Mouse (Mus musculus): Measurements from ENCODE around the gene Vps33b. TPM values are rescaled to one million over a fixed set of nuclear protein-coding genes. Genes with fewer than 3 reads are reported as not detected.

Gene Vps33b
- polyA plus RNA-seq (2012): 3.7 and 5.2 TPM in 2 replicates

DNA sequence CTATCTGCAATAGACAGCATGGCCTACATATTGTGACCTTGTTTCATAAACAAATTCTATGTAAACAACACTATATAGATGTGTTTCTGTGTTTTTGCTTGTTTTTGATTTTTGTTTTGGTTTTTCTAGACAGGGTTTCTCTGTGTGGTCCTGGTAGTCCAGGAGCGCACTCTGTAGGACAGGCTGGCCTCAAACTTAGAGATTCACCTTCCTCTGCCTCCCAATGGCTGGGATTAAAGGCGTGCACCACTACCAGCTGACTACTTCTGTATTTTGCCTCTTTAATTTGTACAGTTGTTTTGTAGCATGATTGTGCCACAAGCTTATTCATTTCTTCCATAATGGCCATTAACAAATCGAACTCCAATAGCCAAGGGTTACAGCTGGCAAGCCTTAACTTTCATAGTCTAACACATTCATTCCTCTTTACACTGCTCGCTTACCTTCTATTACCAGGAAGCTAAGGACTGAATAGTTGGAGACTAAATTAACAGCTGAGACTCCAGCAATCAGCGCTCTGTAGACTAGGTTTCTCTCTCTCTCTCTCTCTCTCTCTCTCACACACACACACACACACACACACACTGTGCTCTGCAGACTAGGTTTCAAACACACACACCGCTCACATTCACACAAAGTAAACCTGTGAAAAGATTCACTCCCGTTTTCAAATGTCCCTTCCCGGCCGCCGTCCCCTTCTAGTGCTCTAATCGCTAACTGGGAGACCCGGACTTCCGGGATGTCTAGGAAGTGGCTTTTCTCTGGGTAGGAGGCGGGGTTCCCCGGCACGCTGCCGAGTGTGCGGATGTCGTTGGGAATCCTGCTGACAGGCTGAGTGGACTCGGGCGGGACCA, at the start of gene Vps33b:
Gene Vps33b, plus strand, starts transcription at position 753 of the 854 bp plus-strand sequence.

DNA sequence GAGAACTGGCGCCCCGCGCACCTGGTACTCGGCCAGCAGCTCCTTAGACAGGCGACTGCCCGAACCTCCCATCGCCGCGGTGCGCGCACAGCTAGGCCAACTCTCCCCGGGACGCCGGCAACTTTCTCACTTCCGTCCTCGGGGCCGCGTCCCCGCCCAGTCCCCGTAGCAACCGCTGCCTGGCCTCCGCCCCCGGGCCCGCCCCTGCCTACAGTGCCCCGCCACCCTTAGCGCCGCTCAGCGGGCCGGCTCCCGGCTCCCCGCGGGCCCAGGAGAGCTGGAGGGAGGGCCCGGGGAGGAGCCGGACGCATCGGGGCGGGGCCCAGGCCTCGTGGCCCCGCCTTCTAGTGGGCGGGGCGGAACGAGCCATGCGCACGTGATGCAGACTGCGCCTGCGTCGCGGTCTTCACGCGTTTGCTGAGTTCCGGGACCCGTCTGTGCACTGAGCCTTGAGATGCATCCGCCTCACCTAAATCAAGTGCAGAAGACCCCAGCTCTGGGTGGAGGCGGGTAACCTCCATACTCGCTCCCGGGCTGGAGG, 36.9 kb upstream of the Vps33b start, which contains the start of the genes Cib1 and Gdpgp1:
Gene Cib1, minus strand, starts transcription at position 325 of the 541 bp plus-strand sequence.
Gene Gdpgp1, plus strand, starts transcription at position 377 of the 541 bp plus-strand sequence.

DNA sequence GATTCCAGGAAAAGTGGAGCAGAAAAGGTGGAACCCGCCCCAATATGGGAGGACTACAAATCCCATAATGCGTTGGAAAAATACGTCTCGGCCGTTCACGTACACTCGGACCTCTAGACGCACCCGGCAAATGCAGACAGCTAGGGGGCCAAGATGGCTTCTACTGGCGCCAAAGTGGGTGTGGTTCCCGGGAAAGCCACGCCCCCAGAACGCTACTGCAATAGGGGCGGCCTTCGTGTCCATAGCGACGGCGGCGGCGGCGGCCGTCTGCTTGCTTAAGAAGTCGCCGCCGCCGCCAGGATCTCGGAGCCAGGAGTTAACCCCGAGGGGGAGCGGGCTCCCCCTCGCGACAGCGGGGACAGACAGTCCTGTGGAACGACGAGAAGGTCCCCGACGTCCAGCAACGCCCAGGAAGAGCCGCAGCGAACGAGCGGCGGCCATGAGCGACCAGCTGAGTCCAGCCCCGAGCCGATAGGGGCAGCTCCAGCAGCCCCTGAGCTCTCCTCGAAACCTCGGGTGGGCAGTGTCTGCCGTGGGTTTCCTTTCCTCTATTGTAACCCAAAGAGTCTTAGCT, 23.2 kb upstream of the Vps33b start, which contains the start of gene Ttll13:
Gene Ttll13, plus strand, starts transcription at position 229 of the 574 bp plus-strand sequence.

DNA sequence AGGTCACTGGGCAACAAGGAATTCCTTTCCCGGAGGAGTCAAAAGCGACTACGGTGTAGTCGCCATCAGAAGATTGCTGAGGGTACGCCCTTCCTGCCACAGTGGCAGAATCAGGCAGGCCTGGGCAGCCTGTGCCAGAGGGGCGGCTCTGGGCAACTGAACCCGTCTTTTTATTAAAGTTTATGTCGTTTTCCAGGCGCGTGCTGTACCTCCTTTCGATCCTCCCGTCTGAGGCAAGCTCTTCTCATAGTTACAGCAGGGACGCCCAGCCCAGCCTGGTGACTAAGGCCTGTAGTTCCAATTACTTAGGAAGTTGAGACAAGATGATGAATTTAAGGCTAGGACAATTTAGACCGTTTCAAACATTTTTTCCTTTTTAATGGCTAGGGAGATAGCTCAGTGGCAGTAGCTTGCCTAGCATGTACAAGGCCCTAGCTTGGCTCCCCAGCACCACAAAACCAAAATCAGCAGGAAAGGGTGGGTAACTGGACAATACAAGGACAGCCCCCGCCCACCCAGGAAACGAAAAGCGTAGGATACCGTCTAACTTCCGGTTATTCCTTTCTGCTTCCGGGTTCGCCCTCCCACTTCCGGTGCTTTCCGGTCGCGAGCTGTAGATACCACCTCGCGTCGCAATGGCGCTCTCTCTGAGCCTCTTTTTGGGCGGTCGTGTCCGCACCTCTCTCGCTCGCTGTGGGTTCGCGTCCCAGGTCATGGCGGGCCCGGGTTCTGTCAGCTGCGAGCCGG, 8.7 kb upstream of the Vps33b start, which contains the start of gene Ngrn:
Gene Ngrn, plus strand, starts transcription at position 591 of the 747 bp plus-strand sequence.

DNA sequence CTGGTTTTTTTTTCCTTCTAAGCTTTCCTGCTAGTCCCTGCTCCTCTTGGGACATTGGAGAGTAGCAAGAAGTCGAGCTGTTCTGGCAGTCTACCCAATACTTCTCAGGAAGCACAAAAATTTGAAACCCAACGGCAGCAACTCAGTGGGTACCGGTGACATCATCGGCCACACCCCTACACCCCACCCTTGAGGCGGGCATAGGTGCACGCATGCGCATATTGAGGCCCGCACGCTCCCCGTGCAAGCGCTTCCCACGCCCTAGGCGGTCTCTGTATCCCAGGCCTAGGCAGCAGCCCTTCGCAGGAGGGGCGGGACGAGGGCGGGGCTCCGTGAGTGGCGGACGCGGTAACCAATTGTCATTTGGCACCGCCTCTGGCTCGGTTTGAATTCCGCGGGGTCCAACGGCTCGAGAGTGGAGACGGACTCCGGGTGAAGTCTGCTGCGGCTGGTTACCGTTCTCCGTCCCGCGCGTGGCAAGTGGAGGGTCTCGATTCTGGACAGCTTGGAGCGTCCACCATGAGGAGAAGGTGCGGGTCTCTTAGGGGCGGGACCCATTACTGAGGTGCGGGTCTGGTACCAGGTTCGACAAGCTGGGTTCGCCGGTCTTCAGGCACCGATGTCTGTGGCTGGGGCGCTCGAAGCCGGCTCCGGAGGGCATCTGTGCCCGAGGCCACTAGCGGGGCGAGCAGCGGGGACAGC, 24.8 kb downstream of the Vps33b start, which contains the start of gene Prc1:
Gene Prc1, plus strand, starts transcription at position 389 of the 702 bp plus-strand sequence.

DNA sequence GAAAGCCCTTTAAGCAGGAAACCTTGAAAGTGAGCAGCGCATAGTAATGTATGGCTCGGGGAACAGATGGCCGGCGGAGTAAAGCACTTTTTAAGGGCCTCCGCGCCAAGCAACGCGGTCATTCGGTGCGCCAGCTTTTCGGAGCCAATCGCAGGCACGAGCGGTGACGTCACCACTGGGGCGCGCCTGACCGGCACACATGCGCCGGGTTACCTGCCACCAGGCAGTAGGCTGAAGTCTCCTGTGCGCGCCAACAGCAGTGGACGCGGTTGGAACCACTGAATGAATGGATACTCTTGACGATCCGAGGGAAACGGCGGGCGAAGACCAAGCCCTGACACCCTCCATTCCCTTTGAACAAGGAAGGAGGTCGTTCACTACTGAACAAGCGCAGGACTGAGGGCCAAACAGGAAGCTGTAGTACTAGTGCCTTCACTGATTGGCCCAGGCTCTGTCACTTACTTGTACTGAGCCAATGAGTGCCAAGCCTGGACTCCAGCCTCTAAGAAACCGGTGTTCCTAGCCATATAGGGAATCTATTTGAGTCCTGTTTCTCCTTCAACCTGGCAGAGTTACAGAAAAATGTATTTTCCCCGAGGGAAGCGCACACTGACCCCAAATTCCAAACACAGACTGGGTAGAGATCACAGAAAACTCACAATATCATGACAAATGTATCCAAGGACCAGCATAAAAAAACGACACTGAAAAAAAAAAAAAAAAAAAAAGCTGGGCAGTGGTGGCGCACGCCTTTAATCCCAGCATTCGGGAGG, 54.8 kb downstream of the Vps33b start, which contains the start of gene Rccd1:
Gene Rccd1, minus strand, starts transcription at position 412 of the 773 bp plus-strand sequence.

DNA sequence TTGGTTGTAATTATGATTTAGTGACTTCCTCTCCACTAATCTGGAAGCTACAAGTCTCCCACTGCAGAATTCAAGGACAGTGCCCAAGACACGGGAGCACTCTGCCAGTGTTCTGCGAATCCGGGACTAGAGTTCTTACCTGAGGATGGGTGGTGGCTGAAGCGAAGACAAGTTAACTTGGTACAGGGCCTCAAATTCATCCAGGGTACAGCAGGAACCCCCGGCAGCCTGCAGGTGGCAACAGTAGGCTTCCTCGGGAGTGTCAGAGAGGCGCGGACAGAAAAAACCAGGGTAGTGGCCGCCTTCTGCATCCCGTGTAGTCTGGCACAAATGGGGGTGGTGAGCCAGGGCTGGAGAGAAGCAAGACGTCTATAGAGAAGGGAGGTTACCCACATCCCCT, 71.3 kb downstream of the Vps33b start, which contains the start of gene Unc45a:
Gene Unc45a, minus strand, starts transcription at position 213 of the 400 bp plus-strand sequence.

Other genes with a start within 250 kb of the Vps33b start
- 62.6 and 85.4 TPM in 2 replicates for gene Zfp710, start 244.8 kb upstream of the Vps33b start, polyA plus RNA-seq (2012)
- gene Idh2, start 154.3 kb upstream of the Vps33b start, polyA plus RNA-seq (2012): 376 and 386 TPM in 2 replicates
- gene Sema4b, start 82.8 kb upstream of the Vps33b start, polyA plus RNA-seq (2012): 9.2 and 9.3 TPM in 2 replicates
- gene Cib1, start 36.8 kb upstream of the Vps33b start, polyA plus RNA-seq (2012): 37.7 and 43.3 TPM in 2 replicates
- gene Gdpgp1, start 36.8 kb upstream of the Vps33b start, polyA plus RNA-seq (2012): 0.88 and 1.4 TPM in 2 replicates
- gene Ttll13, start 23.3 kb upstream of the Vps33b start, polyA plus RNA-seq (2012): 0.16 and 0.39 TPM in 2 replicates
- gene Ngrn, start 8.4 kb upstream of the Vps33b start, polyA plus RNA-seq (2012): 22.0 and 23.3 TPM in 2 replicates
- 6.2 and 10.5 TPM in 2 replicates for gene Prc1, start 24.8 kb downstream of the Vps33b start, polyA plus RNA-seq (2012)
- gene Rccd1, start 54.8 kb downstream of the Vps33b start, polyA plus RNA-seq (2012): 7.4 and 8.9 TPM in 2 replicates
- 36.0 and 51.5 TPM in 2 replicates for gene Unc45a, start 71.4 kb downstream of the Vps33b start, polyA plus RNA-seq (2012)
- gene Hddc3, start 73.5 kb downstream of the Vps33b start, polyA plus RNA-seq (2012): 3.2 and 3.8 TPM in 2 replicates
- gene Man2a2, start 101.7 kb downstream of the Vps33b start, polyA plus RNA-seq (2012): 72.1 and 85.9 TPM in 2 replicates
- 511 and 546 TPM in 2 replicates for gene Fes, start 118.3 kb downstream of the Vps33b start, polyA plus RNA-seq (2012)
- gene Furin, start 135.8 kb downstream of the Vps33b start, polyA plus RNA-seq (2012): 161 and 179 TPM in 2 replicates